Mouse (Mus musculus): ENCODE measurements around the gene Aldh1l1.

Gene Aldh1l1

DNA sequence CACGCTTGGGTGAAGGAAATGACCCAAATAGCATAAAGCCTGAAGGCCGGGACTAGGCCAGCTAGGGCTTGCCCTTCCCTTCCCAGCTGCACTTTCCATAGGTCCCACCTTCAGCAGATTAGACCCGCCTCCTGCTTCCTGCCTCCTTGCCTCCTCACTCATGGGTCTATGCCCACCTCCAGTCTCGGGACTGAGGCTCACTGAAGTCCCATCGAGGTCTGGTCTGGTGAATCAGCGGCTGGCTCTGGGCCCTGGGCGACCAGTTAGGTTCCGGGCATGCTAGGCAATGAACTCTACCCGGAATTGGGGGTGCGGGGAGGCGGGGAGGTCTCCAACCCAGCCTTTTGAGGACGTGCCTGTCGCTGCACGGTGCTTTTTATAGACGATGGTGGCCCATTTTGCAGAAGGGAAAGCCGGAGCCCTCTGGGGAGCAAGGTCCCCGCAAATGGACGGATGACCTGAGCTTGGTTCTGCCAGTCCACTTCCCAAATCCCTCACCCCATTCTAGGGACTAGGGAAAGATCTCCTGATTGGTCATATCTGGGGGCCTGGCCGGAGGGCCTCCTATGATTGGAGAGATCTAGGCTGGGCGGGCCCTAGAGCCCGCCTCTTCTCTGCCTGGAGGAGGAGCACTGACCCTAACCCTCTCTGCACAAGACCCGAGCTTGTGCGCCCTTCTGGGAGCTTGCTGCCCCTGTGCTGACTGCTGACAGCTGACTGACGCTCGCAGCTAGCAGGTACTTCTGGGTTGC is 64.1 kb downstream of the Aldh1l1 start:
- no peak for DNase-seq (ENCODE audit: low spot score in 2 of 2)

DNA sequence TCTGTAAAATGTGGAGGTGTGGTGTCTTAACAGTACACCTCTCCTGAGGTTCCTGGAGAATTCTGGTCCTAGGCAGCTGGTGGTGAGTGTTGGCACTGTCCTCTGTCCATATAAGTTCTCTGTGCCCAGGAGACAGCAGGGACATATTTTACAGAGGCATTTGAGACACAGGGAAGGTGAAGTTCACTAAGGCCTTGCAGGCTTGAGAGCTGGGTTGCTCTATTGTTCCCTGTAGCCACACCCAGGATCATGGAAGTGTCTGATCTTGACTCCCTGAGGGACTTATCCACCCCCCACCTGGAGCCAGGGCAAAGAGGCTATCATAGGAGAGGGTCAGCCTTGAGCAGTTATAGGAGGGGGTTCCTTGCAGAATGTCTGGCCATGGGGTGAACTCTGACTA is 65.0 kb downstream of the Aldh1l1 start:
- DNase-seq (ENCODE audit: low spot score in 2 of 2), result no peak

DNA sequence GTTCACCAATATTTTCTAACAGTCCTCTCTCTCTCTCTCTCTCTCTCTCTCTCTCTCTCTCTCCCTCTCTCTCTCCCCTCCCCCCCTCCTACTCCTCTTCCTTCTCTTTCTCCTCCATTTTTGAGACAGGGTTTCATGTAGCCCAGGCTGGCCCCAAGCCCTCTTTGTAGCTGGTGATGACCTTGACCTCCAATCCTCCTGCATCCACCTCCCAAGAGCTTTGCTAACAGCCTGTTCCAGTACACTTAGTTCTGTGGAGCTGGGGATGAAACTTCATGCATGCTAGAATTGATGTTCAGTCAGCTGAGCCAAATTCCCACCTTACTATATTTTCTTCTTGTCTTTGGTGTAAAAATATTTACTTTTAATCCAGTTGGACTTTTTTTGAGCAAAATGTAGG is 67.0 kb downstream of the Aldh1l1 start:
- DNase-seq (ENCODE audit: low spot score in 2 of 2), result no peak

DNA sequence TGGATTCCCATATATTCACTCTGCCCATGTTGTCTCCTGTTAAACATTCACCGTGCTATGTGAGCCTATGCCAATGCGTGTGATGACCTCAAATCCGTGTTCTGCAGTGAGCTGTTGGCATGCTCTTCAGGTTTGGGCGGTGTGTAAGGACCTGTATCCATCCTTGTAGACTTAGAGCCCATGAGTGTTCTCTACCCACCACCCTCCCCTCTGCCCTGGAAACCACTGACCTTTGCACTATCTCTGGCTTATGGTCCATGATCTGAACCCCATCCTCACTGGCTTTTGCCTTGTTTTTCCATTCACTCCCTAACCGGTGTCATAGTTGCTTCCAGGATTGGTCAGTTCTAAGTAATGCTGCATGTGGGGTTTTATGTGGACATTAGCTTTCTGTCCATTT is 67.5 kb downstream of the Aldh1l1 start:
- DNase-seq (ENCODE audit: low spot score in 2 of 2), result no peak

DNA sequence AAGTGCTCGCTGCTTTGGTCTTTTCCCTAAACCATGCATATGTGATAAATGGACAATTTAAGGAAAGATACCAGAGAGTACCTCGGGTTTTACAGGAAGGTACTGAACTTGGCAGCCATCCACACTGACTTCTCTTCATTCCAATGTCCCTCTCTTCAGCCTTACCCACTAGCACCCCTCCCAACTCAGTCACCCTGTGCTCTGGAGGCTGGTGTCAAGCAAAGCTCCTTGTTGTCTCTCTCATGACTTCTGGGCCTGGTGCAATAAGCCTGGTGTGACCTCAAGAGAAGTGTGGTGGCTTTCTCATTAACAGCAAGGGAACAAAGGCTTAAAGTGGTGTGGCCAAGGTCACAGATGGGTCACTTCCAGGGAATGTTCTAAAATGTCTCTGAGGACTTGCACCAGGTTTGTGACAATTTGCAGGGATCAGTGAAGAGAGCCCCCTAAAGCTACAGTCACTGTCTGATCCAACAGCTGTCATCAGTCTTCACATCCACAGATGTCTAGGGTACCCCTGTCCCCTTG is 70.4 kb downstream of the Aldh1l1 start:
- no peak for DNase-seq (ENCODE audit: low spot score in 2 of 2)

DNA sequence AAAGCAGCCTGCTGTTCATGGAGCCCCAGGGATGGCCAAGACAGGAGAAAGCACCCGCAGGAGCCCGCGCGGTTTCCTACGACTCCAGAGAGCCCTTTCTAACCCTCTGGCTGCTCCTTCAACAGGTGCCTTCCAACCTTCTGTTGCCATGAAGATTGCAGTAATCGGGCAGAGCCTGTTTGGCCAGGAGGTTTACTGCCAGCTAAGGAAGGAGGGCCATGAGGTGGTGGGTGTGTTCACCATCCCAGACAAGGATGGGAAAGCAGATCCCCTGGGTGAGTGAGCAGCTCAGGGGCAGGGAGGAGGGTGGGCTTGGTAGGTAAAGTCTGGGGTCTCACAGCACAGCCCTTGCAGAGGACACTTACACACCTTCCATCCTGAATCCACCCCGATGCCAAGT is 70.8 kb downstream of the Aldh1l1 start:
- DNase-seq (ENCODE audit: low spot score in 2 of 2), result no peak

DNA sequence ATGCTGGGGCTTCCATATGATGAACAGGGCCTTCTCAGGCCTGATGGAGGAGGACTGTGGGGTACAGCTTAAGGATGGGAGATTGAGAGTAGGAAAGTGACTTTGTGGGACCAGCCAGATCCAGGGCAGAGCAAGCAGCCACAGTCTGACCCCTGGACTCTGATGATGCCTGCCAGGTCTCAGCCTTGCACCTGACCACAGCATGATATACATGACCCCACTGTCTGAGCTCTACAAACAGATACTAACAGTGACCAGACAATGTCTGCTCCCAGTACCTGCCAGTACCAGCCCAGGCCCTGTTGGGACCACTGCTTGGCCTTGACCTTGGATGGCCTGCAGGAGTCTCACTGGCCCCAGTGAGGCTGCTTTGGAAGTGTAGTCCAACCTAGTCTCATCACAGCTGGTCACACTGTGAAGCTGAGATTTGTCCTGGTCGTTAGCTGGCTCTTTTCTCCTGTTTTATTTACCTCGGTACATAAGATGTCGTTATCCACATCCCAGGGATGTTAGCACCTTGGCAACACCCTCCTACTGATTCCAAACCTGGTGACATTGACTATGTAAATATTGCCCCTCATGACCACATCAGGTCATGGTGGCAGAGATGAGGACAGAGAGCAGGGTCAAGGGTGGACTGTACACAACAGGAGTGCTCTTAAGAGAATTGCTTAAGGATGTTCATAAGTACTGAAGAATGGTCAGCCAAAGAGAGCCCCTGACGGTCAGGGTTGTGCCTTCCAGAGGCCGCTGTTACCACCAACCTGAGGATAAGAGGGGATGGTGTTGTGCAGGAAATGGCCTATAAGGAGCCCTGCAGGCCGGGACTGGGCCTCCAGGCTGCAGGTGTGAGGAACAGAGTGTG is 71.8 kb downstream of the Aldh1l1 start:
- no peak for DNase-seq (ENCODE audit: low spot score in 2 of 2)

DNA sequence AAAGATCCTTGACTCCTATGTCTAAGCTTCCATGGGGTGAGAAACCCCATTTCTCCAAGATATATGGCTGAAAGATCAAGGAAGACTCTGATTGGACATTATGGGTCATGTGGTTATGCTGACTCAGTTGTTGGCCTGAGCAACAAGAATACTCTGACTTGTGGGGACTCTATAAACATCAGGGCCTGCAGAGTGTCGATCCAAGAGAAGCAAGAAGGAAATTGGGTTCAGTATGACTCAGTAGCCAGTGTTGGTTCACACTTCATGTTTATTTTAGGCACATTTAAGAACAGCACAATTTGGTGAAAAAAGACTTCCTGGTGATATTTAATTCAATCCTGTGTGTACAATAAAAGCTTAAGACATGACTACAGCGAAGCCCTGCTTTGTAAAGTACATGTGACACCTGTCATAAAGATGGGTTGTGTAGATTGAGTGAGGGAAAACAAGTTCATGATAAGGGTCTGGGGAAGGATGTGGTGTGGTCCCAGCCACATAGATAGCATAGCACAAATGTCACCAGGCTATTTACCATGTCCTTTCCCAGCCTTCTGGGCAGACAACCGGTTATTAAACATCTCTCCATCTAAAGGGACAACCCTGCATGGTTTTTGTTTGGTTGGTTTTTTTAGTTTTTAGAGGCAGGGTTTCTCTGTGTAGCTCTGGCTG is 74.3 kb downstream of the Aldh1l1 start:
- DNase-seq (ENCODE audit: low spot score in 2 of 2), result no peak

DNA sequence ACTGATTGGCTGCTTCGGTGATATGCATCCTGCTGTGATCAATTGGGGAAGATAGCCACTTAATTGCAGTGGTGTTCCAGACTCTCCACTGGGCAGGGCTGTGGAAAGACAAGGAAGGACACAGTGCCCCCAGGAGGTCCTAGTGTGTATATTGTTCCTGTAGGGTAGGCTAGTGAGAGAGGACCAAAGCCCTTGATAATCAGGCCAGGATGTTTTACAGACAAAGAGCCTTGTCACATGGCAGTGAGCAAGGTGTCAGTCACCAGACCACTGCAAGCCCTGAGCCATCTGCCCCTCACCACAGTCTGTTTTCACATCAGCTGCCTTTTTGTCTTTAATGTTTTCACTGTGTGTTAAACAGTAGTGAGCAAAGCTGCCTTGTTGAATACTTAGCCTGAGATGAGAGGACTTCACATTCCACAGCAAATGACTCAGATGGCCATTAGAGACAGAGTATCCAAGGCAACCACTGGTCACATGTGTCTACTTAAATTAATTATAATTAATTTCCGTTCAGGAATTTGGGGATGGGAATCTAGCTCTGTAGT is 75.1 kb downstream of the Aldh1l1 start:
- no peak for DNase-seq (ENCODE audit: low spot score in 2 of 2)

DNA sequence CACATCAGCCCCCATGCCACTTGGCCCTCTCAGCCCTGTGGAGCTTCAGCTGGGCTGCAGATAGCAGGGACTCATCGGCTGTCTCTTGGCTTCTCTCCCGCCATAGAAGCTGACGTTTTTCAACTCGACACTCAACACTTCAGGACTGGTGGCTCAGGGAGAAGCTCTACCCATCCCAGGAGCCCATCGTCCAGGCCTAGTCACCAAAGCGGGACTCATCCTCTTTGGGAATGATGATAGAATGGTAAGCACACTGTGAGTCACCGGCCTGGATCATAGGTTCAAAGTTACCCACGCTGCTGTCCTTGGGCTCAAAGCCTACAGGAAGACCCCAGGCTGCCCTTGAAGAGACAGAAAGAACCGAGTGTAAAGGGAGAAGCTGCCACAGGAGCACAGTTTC is 78.0 kb downstream of the Aldh1l1 start:
- no peak for DNase-seq (ENCODE audit: low spot score in 2 of 2)

DNA sequence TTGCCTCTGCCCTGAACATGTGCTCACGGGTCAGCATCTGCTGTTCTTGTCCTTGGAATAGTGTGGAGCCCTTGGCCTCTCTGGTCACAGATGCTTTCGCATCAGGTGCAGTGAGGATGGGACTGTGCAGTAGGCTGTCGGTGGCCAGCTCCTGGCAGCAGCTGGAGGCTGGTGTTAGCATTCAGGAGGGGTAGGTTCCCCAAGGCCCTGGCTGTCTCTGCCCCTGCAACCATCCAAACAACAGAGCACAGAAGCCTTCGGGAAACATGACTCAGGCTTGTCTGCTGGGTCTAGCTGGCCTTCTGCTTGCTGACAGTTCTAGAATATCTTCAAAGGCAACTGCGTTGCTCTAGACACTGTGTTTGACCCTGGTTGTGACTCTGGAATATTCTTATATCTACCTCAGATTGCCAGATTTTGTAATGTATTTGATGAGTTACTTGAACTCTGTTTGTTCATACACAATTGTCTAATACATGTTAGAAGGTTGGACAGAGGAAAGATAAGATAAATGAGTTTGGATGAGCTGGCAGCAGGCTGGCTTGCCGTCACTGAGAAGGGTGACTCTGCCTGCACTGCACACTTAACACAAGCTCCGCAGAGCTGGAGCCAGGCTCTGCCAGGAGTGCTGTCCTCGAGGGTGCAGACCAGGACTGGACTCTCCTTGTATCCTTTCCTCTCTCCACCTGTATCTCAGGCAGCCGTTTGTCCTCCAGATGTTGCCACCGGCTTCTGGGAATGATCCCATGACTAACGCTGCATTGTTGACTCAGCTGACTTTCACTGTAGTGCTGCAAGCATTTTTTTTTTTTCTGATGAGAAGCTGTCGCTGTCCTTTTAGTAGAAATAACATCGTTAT is 79.4 kb downstream of the Aldh1l1 start:
- no peak for DNase-seq (ENCODE audit: low spot score in 2 of 2)

DNA sequence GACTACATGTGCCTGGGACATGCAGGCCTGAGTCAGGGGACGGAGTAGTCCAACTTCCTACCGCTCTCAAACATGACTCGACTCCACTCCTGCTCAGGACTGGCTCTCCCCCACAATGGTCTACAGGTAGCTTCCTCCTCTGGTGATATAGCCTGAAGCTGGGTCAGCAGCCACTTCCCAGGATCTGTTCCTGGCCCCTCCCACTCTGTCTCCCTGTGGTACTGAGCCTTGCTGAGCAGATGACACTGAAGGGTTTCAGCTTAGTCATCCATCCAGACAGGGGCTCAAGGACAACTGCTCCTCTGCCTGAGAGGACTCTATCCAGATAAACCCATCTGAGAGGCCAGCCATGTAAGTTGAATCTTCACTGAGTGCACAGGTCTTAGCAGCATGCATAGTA is 81.3 kb downstream of the Aldh1l1 start:
- no peak for DNase-seq (ENCODE audit: low spot score in 2 of 2)

DNA sequence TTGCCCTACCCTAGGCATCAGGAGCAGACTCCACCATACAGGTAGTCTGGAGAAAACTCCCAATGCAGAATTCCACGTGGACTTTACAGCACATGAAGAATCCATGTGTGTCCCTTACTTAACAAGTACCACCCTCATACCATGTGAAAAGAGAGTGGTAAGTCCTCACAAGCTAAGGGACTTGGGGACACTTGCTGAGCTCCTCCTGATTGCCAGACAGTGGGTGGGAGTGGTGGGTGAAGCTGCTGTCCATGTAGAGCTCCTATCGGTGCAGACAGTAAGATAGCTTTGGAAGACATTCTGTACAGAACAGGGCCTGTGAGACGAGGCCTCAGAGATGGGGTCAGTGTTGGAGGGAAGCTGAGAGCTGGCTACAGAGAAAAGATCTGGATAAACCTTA is 81.7 kb downstream of the Aldh1l1 start:
- no peak for DNase-seq (ENCODE audit: low spot score in 2 of 2)

DNA sequence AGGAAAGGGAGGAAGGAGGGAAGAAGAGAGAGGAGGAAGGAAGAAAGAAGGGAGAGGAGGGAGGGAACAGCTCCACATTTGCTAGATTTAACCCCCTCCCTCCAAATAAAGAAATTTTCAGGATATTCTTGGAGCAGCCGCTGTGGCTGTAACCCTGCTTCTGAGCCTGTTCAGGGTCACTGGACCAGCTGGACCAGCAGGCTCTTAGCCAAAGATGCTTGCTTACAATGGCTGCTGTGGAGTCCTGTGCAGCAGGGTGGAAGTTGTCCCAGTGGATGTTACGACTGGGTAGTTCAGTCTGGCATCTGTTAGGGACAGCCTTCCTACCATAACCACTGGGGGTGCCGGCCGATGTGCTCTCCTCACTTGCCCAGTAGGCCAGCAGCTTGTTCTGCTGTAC is 82.5 kb downstream of the Aldh1l1 start:
- no peak for DNase-seq (ENCODE audit: low spot score in 2 of 2)

DNA sequence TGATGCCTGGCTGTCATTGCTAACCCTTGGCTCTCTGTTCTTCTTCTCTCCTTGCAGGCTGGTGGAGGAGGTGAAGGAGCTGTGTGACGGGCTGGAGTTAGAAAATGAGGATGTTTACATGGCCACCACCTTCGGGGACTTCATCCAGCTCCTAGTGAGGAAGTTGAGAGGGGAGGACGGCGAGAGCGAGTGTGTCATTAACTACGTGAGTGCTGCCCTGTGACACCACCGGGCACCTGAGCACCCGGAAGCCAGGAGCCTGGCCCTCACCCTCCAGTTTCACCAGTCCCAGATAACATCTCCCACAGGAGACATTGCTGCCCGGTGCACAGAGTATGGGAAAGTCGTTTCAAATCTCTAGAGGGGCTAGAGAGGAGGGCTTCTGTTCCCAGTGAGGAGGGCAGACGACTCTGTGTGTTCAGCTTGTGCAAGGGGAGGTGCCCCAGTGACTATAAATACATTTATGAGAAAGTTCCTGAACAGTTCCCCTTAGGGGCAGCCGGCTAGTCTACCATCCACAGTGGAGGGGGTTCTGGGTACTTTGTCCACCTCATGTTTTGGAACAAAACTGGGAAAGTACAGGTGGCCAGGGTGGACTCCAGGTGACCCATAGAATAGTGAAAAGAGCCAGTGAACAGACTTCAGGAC is 83.6 kb downstream of the Aldh1l1 start:
- DNase-seq (ENCODE audit: low spot score in 2 of 2), result no peak

DNA sequence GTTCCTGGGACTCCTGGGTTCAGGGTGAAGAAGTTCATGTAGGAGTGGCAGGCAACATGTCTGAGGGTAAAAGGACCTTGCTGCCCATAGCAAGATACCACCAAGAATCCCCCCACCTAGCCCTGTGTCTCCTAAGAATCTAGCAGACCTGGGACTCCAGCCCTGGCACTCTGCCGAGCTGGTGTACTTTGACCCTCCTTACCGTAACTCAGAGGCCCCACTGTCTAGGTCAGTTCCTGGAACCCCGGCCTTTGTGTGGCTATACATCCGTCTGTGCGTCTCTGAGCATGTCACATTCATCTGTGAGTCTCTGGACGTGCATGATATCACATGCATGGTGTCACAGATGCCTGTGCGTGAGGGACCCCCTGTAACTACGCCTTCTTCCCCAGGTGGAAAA is 84.2 kb downstream of the Aldh1l1 start:
- no peak for DNase-seq (ENCODE audit: low spot score in 2 of 2)

DNA sequence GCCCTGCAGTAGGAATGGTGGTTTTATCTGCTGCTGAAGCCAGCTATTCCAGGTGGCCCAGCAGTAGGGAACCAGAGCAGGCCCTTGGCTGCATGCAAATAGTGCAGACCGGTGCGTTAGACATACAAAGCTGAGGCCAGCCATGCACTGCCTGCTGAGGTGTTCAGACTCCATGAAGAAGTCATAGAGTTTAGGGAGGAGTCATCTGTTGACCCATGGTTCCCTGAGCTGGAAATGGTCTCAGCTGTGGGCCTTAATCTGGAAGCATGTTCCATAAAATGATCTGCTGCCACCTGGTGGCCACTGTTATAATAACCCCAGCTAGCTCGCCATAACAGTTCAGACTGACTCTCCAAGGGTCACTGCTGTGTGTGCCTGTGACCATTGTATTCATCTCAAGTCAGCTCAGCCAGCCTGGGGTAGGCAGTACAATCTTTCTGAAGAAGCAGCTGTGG is 89.1 kb downstream of the Aldh1l1 start:
- peak; percentile 39 to 52 for DNase-seq (ENCODE audit: low spot score in 2 of 2)

DNA sequence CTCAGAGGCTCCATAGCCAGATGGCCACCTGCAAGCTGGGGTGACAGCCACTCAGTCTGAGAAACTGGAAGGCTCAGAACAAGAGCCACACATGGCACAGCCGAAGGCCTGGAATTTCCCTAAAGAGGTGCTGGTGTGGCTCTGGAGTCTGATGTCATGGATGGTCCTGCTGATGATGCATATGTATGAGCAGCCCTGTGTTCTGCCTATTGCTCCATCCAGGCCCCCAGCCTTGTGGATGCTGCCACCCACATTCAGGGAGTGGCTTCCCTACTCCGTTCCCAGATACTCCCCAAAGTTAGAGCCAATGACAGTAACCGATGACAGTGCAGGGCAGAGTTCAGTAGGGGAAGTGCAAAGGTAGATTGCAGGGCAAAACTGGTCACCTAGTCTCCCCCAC is 91.9 kb downstream of the Aldh1l1 start:
- no peak for DNase-seq (ENCODE audit: low spot score in 2 of 2)

DNA sequence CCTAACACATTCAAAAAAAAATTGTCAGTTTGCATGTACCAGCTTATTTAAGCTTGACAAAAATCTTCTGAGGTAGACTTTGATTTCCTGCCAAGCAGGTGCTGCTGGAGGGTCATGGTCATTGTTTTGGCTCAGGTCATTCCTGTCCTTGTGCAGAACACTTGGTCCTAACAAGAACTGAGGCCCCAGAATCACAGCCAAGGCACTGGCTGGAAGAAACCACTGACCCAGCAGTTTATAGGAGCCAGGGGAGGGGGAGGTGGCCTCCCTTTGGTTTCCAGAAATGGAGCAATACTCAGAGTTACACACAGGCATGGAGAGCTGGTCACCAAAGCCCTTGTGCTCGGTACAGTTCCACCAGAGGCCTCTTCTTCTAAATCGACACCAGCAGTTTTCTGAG is 96.1 kb downstream of the Aldh1l1 start:
- DNase-seq (ENCODE audit: low spot score in 2 of 2), result no peak

DNA sequence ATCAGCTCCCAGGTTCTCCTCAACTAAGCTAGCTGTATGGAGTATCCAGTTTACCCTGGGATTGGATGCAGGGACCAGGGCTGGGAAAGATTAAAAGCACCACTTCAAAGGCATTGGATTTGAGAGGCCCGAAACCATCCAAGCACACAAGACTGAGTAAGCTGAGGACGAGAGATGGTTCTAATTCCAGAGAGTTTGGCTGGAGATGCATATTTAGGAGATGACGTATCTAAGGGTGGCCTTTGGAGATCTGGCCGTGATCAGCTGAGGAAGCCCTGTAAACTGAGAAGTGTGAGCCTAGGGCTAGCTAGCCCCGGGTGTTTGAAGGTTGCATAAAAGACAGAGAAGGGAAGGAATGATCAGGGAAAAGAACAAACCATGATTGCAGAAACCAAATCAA is 101.9 kb downstream of the Aldh1l1 start:
- no peak for DNase-seq (ENCODE audit: low spot score in 2 of 2)

DNA sequence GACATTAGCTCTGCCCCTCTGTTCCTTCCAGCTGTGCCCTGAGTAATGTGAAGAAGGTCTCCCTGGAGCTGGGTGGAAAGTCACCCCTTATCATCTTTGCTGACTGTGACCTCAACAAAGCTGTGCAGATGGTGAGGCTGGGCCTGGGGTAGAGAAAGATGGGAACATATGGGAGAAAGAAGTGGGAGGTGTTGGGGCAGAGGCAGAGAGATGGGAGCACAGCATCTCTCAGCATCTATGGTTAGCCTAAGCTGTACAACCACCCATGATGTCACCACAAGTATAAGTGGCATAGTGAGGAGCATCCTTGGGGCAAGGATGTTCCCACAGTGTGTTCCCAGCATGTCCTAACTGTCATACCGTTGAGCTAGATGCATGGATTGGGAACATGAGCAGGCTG is 104.5 kb downstream of the Aldh1l1 start:
- DNase-seq (ENCODE audit: low spot score in 2 of 2), result no peak

Measured in spleen, postnatal 14 days (tissue).